Mouse (Mus musculus): ENCODE measurements around the gene B3galnt1. TPM values are rescaled to one million over a fixed set of nuclear protein-coding genes. Genes with fewer than 3 reads are reported as not detected.

Gene B3galnt1
- polyA plus RNA-seq (2012; rRNA removed), result 17.1 and 18.4 TPM in 2 replicates

DNA sequence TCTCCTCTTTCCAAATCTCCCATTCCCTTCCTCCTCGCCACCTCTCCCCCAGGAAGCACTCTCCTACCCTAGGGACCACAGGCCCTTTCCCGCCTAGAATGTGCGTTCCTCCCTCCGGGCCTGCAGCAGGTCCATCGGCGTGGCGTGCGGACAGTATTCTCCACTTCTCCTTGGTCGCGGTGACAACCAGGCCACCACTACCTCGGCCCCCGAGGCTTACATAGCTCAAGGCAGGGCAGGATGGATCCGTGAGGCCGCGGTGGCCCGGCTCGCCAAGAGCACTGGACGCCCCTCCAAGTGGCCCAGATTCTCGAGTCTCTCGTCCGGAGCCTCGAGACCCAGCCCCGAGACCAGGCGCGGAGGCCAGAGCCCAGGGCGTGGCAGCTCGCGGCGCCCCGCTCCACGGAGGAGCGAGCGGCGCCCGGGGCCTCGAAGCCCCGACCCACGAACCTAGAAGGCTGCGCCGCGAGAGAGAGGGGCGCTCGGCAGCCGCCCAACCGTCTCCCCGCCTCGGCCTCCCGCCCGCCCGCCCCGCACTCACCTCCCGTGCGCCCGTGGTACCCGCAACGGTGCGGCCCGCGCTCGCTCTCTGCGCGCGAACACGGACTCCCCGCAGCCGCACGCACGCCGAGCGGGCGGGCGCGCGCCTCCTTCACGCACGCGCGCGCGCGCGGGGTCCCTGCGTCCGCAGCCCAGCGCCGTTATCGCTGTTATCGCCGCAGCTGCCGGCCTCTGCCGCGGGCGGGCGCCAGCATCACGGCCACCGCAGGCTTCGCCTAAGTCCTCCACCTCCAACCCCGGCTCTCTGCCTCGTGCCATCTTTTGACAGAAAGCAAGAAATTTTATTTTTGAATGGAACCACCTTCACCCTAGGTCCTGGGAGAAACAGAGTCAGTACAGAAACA, at the start of gene B3galnt1:
Gene B3galnt1 (minus strand): TSS at position 700 of the 905 bp plus-strand sequence.

Other genes with a start within 250 kb of the B3galnt1 start
- 52.6 and 67.7 TPM in 2 replicates for gene Nmd3, start 123.0 kb upstream of the B3galnt1 start, polyA plus RNA-seq (2012; rRNA removed)